Mouse (Mus musculus): Measurements from ENCODE around the gene Ppp2ca.
"Not testable (repeated sequence)": the region's sequence is repeated elsewhere in the genome, so short reads cannot be mapped to it uniquely, and the experiment has no call there.

Gene Ppp2ca

DNA sequence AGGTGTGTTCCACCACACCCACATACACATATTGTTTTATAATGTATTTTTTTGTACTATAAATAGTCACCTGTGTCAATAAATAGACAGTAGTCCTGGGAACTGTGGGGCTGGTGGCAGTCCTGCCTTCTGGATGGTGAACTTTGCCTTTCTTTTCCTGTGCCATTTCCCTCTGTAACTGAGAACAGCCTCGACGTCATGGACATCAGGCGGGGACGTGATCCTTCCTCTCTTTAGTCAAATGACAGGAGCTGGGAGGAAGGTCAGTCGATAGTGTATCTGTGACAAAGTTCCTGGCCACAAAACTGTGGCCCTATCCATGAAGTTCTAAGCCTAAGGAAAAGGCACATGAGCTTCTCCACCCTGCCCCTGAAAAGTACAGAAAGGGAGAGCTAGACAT is 3.9 kb upstream of the Ppp2ca start:
- no peak for DNase-seq (ENCODE audit: low read depth, low spot score)

GRCm38 (mm10) chr11:52097016-52097415 is 1.5 kb upstream of the Ppp2ca start:
- DNase-seq (ENCODE audit: low read depth, low spot score) = no peak

DNA sequence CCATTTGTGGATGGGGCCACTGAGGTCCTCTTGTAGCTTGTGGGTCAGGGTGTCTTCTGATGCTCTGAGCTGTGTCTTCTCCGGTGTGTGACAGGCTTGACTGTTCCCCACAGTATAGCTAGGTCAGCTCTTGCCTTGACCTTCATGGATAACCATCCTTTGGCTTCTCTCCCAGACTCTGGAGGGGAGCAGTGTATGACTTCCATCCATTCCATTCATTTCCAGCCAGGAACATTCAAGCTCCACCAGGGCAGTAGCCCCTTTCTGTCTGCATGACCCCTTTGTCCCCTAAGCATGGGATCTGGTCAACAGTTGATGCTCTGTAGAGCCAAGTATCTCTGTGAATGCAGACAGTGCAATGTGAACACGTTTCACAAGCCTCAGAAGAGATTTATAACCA is 885 bp upstream of the Ppp2ca start:
- no peak for DNase-seq (ENCODE audit: low read depth, low spot score)

- peak; percentile 77 for DNase-seq (ENCODE audit: low read depth, low spot score)
These were observed 715 bp downstream of the Ppp2ca start for GRCm38 (mm10) chr11:52099031-52099761.

GRCm38 (mm10) chr11:52099771-52100219 is 1.3 kb downstream of the Ppp2ca start:
- no peak for DNase-seq (ENCODE audit: low read depth, low spot score)

- DNase-seq (ENCODE audit: low read depth, low spot score) = no peak
These were observed 4.5 kb downstream of the Ppp2ca start for GRCm38 (mm10) chr11:52102977-52103376.

- DNase-seq (ENCODE audit: low read depth, low spot score) = no peak
These were observed 7.0 kb downstream of the Ppp2ca start for GRCm38 (mm10) chr11:52105503-52105902.

- DNase-seq (ENCODE audit: low read depth, low spot score) = no peak
These were observed 7.6 kb downstream of the Ppp2ca start for GRCm38 (mm10) chr11:52106037-52106436.

DNA sequence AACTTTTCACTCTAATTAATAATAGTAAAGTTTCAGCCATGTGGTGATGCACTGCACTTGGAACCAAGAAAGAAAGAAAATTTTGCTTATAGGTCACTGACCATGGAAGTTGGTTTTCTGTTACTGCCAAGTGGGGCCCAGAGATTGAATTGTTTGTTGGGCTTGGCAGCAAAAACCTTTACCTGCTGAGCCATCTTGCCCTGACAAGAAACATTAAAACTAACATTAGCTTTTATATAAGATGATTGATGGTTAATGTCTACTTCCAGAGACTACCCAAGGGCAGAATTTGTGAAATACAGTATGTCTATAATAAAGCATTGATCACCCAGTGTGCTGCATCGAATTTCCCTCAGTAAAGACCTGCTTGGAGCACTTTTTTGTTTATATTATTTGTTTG is 8.0 kb downstream of the Ppp2ca start:
- DNase-seq (ENCODE audit: low read depth, low spot score) = no peak

DNA sequence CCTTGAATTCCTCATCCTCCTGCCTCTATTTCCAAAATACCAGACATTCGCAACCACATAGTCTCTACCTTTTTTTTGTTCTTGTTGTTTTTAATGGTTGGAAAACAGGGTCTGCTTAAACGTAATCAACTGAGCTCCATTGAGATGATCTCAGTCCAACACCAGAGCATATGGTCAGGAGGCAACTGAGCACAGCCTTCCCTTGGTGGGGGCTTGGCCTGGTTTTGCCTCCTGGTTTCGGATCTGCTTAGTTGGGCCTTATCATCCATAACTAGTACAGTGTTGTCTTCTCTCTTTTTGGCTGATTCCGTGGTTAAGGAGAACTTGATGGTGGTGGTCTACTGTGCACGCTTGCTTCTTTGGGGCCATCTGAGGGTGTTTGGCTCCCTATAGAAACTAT is 10.3 kb downstream of the Ppp2ca start:
- DNase-seq (ENCODE audit: low read depth, low spot score) = no peak

GRCm38 (mm10) chr11:52109421-52109820 is 10.9 kb downstream of the Ppp2ca start:
- DNase-seq (ENCODE audit: low read depth, low spot score) = no peak

- no peak for DNase-seq (ENCODE audit: low read depth, low spot score)
These were observed 17.0 kb downstream of the Ppp2ca start for GRCm38 (mm10) chr11:52115479-52115878.

GRCm38 (mm10) chr11:52116117-52116516 is 17.6 kb downstream of the Ppp2ca start:
- DNase-seq (ENCODE audit: low read depth, low spot score) = not testable (repeated sequence)

- no peak for DNase-seq (ENCODE audit: low read depth, low spot score)
These were observed 18.7 kb downstream of the Ppp2ca start for GRCm38 (mm10) chr11:52117156-52117555.

DNA sequence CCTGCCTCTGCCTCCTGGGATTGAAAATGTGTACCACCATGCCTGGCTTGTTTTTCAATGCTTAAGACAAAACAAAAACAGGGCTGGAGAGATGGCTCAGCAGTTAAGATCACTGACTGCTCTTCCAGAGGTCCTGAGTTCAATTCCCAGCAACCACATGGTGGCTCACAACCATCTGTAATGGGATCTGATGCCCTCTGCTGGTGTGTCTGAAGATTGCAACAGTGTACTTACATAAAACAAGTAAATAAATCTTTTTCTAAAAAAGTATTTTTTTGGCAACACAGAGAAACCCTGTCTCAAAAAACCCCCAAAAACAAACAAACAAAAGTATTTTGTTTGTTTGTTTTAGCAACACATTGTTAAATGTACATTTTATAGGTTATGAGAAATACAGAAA is 21.9 kb downstream of the Ppp2ca start:
- not testable (repeated sequence) for DNase-seq (ENCODE audit: low read depth, low spot score)

DNA sequence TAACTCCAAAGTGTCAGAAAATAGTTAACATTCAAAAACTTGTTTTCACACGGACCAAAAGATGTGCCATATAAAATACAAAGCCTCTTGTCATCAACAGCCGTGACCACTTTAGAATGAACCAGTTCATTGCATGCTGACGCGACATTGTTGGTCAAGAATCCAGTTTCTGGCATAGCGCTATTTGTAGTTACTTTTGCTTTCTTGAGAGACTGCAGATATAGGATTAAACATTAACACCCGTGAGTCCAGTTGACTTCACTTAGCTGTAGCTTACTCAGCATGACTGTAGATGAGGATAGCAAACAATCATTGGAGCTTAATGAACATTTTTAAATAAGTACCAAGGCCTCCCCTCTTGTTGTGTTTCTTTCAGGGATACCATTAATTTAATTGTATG is 23.6 kb downstream of the Ppp2ca start:
- DNase-seq (ENCODE audit: low read depth, low spot score) = no peak

DNA sequence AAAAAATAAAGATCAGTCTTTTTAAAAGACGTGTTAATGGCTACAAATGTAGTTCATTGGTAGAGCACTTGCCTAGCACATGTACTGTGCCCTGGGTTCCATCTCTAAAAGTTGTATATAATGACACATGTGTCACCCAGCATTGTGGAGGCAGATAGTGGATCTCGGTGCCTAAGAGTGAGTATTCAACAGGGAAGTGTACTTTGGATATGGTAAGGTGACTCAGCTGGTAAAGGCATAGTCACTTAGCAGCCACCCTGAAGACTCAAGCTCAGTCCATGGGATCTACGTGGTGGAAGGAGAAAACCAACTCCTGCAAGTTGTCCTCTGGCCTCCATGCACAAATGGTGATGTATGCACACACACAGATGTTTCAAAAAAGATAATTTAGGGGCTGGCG is 26.0 kb downstream of the Ppp2ca start:
- DNase-seq (ENCODE audit: low read depth, low spot score) = no peak

DNA sequence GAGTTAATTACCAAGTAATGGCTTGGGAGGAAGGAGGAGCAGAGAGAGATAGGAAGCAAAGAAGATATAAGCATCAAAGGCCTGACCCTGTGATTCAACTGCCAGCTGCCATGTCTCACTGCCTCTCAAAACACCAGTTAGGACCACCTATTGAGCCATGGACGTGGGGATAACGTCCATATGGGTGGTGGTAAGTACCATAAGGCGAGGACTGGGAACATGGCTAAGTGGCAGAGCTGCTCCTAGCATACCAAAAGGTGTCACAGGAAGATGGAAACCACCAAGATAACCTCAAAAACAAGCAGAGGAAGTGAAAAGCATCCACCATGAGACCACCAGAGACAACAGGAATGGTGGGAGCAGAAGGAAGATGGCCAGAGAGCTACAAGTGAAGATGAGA is 28.7 kb downstream of the Ppp2ca start:
- no peak for DNase-seq (ENCODE audit: low read depth, low spot score)

- DNase-seq (ENCODE audit: low read depth, low spot score) = no peak
These were observed 29.3 kb downstream of the Ppp2ca start for GRCm38 (mm10) chr11:52127760-52128159.

GRCm38 (mm10) chr11:52128316-52129061 is 30.0 kb downstream of the Ppp2ca start:
- no peak for DNase-seq (ENCODE audit: low read depth, low spot score)

DNA sequence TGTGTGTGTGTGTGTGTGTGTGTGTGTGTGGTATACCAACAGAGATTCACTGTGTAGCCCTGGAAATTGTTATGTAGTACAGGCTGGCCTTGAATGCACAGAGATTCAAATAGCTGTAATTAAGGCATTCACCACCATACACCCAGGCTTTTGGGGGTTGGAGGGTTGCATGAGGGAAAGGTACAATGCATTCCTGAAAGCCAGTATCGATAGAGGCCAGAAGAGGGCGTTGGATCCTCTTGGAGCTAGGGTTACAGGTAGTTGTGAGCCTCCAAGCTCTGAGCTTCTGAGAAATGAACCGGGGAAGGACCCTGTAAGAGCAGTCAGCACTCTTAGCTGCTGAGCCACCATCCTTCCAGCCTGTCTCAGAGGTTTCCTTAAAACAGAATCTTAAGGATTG is 30.7 kb downstream of the Ppp2ca start:
- no peak for DNase-seq (ENCODE audit: low read depth, low spot score)

GRCm38 (mm10) chr11:52129621-52130450 is 31.4 kb downstream of the Ppp2ca start:
- DNase-seq (ENCODE audit: low read depth, low spot score) = no peak

All from embryo, embryonic 11.5 days (tissue).